21 mouse cellular contexts compared by ENCODE assay signal in the genomic region with DNA sequence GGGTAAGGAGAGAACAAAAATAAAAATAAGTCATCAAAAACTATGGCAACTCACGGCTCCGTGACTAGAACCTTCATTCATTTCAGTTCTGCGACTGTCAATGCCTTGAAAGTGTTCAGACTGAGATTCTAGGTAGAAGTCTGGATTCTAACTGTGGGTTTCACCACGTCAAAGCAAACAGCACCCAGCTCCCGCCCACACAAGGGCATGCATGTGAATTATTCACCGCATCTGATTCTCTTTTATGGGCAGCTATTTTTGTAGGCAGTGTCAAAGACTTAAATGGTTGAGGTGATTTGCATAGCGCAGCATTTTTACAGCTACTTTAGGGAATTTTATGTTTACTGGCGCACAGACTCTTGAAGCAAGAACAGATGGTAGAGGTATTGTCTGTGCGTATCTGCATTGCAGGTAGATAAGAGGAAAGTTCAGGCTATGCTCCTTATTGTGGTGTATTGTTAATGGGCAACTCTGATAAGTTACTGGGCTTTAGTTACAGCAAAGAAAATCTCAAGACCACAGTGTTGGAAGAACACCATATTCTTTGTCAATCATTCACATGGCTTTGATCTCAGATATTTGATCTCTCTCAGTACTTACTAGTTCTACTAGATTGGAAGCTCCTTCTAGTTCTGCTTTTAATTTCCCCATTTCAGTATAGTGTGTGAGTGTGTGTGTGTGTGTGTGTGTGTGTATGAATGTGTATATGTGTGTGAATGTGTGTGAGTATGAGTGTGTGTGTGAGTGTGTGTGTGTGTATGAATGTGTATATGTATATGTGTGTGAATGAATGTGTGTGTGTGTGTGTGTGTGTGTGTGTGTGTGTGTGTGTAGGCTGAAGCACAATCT. TPM values are rescaled to one million over a fixed set of nuclear protein-coding genes. Genes with fewer than 3 reads are reported as not detected.
DNase-seq lines count a peak whose midpoint lies in the region; ATAC-seq and TF ChIP-seq lines count a peak whose summit lies in the region.
"Had no signal": no experiment of that assay in that cellular context is flagged by ENCODE, and none has a peak within 500 bp of the region (broad histone marks: within the 10 kb centered on the region; RNA-seq: fewer than 3 reads in every experiment).

Gm33543 (minus strand) TSS at position 142 of the 849 bp plus-strand sequence.

- no peak within 1 kb of the TSS for H3K9ac ChIP-seq in kidney, embryonic 16.5 days (replicated peaks; ENCODE audit: low read length)
- H3K9ac ChIP-seq: forebrain, postnatal 0 days; hindbrain, embryonic 12.5 days; limb, embryonic 15.5 days had no signal

- H3K4me2 ChIP-seq in kidney, embryonic 16.5 days (replicated peaks; ENCODE audit: low read depth, low read length): no peak within 1 kb of the TSS
- H3K4me2 ChIP-seq: hindbrain, embryonic 12.5 days; limb, embryonic 15.5 days had no signal

- no peak for TF ChIP-seq CTCF in thymus, adult 2 months (IDR thresholded peaks at IDR 0.05; ENCODE audit: borderline replicate concordance, control insufficient read depth, extremely low read depth, insufficient read depth, low read length, poor library complexity)
- no peak for TF ChIP-seq CTCF in gastrocnemius, adult 2 months (IDR thresholded peaks at IDR 0.05)

- intact Hi-C loops in gastrocnemius, adult 2 months (cut with DNase I): no loop called here

- no peak within 1 kb of the TSS for H3K4me3 ChIP-seq in thymus, adult 2 months (ENCODE audit: control insufficient read depth, insufficient read depth, low read length)
- H3K4me3 ChIP-seq in kidney, embryonic 16.5 days (ENCODE audit: low read length): no peak within 1 kb of the TSS
- H3K4me3 ChIP-seq in gastrocnemius, adult 2 months: no peak within 1 kb of the TSS
- H3K4me3 ChIP-seq: erythroblast, embryonic 14.5 days; hindbrain, embryonic 12.5 days; left cerebral cortex, adult 2 months; limb, embryonic 15.5 days; midbrain, embryonic 10.5 days had no signal

- peak; percentile 4 for DNase-seq in thymus, adult 2 months
- DNase-seq in thymus, postnatal 10 days (ENCODE audit: low spot score in 2 of 2): no peak
- peak; percentile 49 for DNase-seq in splenic B cell, adult 2 months (ENCODE audit: low read depth, low spot score)
- DNase-seq in gastrocnemius, adult 2 months: no peak
- no peak for DNase-seq in MN1 (ENCODE audit: low spot score)
- DNase-seq in lung, postnatal 36 days: no peak
- DNase-seq: adrenal gland, postnatal 10 days; cerebellum, adult 9-11 months; forebrain, postnatal 0 days; gastrocnemius, postnatal 36 days had no signal

- no peaks in the 10 kb centered on the region for H3K36me3 ChIP-seq in thymus, adult 2 months (ENCODE audit: control insufficient read depth, insufficient read depth, low read length)
- no peaks in the 10 kb centered on the region for H3K36me3 ChIP-seq in kidney, embryonic 16.5 days (ENCODE audit: insufficient read depth, low read length)
- H3K36me3 ChIP-seq in splenic B cell, adult 2 months (ENCODE audit: control insufficient read depth, insufficient read depth, low read length, poor library complexity, severe bottlenecking): no peaks in the 10 kb centered on the region
- H3K36me3 ChIP-seq: hindbrain, embryonic 12.5 days; limb, embryonic 15.5 days; midbrain, embryonic 10.5 days had no signal

- H3K27me3 ChIP-seq in thymus, adult 2 months (ENCODE audit: control insufficient read depth, insufficient read depth, low read length): no peaks in the 10 kb centered on the region
- H3K27me3 ChIP-seq in kidney, embryonic 16.5 days (ENCODE audit: insufficient read depth, low read length): no peaks in the 10 kb centered on the region
- no peaks in the 10 kb centered on the region for H3K27me3 ChIP-seq in splenic B cell, adult 2 months (ENCODE audit: control insufficient read depth, insufficient read depth, low read length, poor library complexity, severe bottlenecking)
- H3K27me3 ChIP-seq: hindbrain, embryonic 12.5 days; limb, embryonic 15.5 days had no signal

- 55% methylated on average over 9 of the region's 9 CpGs for WGBS in thymus, adult 2 months
- 63% methylated on average over 9 of the region's 9 CpGs for WGBS in kidney, embryonic 16.5 days

- ATAC-seq in activated CD4-positive, CD25-positive, alpha-beta regulatory T cell, adult 4 months: peak; percentile 72
- no peak for ATAC-seq in kidney, embryonic 16.5 days (ENCODE audit: low FRiP score, low TSS enrichment)
- ATAC-seq: forebrain, postnatal 0 days; lung, postnatal 0 days had no signal

- no peak within 1 kb of the TSS for H3K27ac ChIP-seq in thymus, adult 2 months (ENCODE audit: control insufficient read depth, insufficient read depth, low read length)
- peak within 1 kb of the TSS; percentile 65 for H3K27ac ChIP-seq in kidney, embryonic 16.5 days (ENCODE audit: low read length)
- H3K27ac ChIP-seq in gastrocnemius, adult 2 months: no peak within 1 kb of the TSS
- H3K27ac ChIP-seq: hindbrain, embryonic 12.5 days; left cerebral cortex, adult 2 months; limb, embryonic 15.5 days; midbrain, embryonic 10.5 days; stomach, postnatal 0 days had no signal

- no peak for TF ChIP-seq POLR2A in thymus, adult 2 months (IDR thresholded peaks at IDR 0.05; ENCODE audit: control insufficient read depth, extremely low read depth, insufficient read depth, low read length, poor library complexity)

- no peaks in the 10 kb centered on the region for H3K4me1 ChIP-seq in thymus, adult 2 months (replicated peaks; ENCODE audit: control insufficient read depth, insufficient read depth, low read length)
- H3K4me1 ChIP-seq in kidney, embryonic 16.5 days (ENCODE audit: insufficient read depth, low read length): peaks cover 6% of the 10 kb centered on the region; the same call in 1 of the 2 replicates
- H3K4me1 ChIP-seq: hindbrain, embryonic 12.5 days had no signal

- no peaks in the 10 kb centered on the region for H3K9me3 ChIP-seq in kidney, embryonic 16.5 days (ENCODE audit: low read length)
- H3K9me3 ChIP-seq: hindbrain, embryonic 12.5 days; limb, embryonic 15.5 days; midbrain, embryonic 10.5 days had no signal

RNA-seq across cellular contexts. Expression of gene Gm33543, which starts in this region (rescaled TPM):
- 0.11 and 0.30 TPM in 2 replicates for polyA plus RNA-seq in thymus, adult 2 months (2012; rRNA removed)
- not detected for polyA plus RNA-seq in activated CD4-positive, CD25-positive, alpha-beta regulatory T cell, adult 4 months (2017; shearing (Covaris generic))
- polyA plus RNA-seq in kidney, embryonic 16.5 days (2015; fragmentation: Nextera tagmentation; extraction: Ambion mirVana): 0.19 and 0.28 TPM in 2 replicates
- total RNA-seq in gastrocnemius, adult 2 months (2021): 1 to 10 TPM in 1 of 2 experiments, under 1 TPM in 1; 0.66 to 1.4 TPM
- total RNA-seq: forebrain, postnatal 0 days; left cerebral cortex, adult 2 months had no signal
- polyA plus RNA-seq: erythroblast, embryonic 14.5 days; forebrain, postnatal 0 days; heart, embryonic 14.5 days; hindbrain, embryonic 12.5 days; large intestine, adult 2 months; limb, embryonic 15.5 days; lung, postnatal 0 days; midbrain, embryonic 10.5 days; stomach, postnatal 0 days had no signal

Comparison
In these comparisons a context has a peak if more than half of its experiments do, and no peak if none do; other contexts are left out.
1. Peak in DNase-seq in thymus, adult 2 months; RNA of the gene not detected or under 1 TPM.
2. Peak in ATAC-seq in activated CD4-positive, CD25-positive, alpha-beta regulatory T cell, adult 4 months; RNA of the gene not detected or under 1 TPM.